Mouse (Mus musculus) mature B cell (primary cell): Measurements from ENCODE around the gene Mfsd6l.

ENCODE experiments used
- in situ Hi-C: fragments of 300-500 bp; cut with MboI; formaldehyde crosslinking; loops from 2 replicates; pipeline ENCODE4 v1.14.3; 2019

Mfsd6l gene

DNA sequence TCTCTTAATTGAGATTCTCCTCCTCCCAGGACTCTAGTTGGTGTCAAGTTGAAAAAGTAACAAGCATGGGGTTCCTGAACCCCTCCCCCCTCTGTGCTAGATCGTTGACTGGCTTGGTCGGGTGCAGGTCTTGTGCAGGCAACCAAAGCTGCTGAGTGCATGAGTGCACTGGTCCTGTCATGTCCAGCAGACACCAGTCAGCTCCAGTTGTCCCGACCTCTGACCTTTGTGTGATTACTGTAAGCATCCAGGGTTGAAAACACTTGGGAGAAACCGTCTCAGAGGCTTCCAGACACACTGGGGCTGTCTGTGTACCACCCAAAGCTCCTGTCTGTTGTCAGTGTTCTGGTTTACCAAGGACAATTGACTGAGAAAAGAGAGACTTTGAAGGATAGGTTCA, 5.6 kb upstream of the Mfsd6l start:
- in situ Hi-C loops = loop anchor here (10.0 kb wide), 1 partner anchor 56 kb away; no protein-coding TSS in a partner anchor

DNA sequence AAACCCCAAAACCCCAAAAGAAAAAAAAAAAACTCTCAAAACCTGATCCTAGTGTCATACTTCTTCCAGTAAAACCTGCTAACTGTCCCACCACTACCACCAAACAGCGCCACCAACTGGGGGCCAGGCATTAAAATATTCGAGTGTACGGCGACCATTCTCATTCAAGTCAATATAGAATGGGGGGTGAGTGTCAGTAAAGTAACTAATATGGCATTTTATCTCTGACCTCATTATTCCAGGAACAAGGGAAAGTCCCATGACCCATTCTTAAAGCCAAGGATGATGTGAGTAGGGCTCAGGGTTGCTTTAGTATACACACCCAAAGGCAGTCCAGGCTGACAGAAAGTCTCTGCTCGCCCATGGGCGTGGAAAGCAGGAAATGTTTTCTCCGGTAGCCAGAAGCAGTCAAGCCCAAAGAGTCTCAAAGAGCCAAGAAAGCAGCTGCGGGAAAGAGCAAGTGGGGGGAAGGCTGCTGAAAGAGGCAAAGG, 2.0 kb upstream of the Mfsd6l start:
- in situ Hi-C loops = loop anchor here (10.0 kb wide), 1 partner anchor 59 kb away; no protein-coding TSS in a partner anchor

DNA sequence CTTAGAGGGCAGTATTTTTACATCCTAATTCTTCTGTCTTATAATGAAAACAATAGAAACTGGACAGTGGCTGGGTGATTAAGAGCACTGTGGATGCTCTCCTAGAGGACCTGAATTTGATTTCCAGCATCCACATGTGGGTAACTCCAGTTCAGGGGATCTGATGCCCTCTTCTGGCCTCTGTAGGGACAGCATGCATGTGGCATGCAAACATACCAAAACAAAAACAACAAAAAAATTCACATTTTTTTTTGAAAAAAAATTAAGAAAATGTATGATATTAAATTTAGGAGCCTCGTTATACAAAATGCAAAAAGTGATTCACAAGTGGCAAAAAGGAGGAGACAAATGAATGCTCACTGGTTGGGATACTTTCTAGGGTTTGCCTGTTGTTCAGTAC, 3.6 kb downstream of the Mfsd6l start:
- in situ Hi-C loops = loop anchor here (10.0 kb wide), 1 partner anchor 65 kb away; no protein-coding TSS in a partner anchor

DNA sequence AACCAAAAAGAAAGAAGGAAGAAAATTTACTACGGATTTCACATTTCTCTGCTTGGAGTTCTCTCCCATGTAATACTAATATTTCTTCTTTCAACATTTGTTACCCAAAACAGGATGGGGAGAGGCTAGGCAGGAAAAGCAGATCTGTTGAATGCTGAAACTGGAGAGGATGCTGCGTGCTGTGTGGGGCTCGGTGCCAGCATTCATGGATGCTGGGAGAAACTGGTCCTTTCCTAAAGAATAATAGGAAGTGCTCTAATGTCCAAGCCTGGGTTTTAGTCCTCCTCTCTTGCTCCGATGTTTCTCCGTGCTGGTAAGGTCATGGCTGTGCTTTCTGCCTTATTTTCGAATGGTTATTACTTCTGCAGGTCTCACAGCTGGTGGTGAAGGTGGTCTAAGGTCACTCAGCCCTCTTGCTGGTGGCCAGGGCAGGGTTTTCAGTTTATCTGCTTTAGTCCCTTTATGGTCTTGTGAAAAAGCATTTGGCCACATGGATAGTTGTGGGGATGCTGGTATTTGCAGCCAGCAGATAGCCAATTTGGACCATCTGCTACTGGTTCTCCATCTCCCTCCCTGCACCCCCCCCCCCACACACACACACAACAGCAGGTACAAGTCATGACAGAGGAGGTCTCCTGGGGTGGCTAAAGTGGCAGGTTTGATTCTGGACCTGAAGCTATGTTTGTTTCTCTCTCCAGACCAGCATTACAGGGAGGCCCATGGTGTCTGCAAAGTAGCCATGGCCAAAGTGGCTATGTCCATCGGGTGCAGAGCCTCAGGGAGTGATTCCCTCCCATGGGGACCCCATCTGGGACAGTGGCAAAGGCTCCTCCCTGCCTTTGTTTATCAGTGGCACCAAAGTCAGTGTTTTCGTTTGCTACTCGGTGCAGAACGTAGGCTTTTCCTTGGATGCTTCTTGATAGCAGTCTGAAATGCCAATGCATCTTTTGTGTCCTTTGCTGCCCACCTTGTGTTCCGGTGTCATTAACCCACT, 6.3 kb downstream of the Mfsd6l start:
- in situ Hi-C loops = no loop called here

DNA sequence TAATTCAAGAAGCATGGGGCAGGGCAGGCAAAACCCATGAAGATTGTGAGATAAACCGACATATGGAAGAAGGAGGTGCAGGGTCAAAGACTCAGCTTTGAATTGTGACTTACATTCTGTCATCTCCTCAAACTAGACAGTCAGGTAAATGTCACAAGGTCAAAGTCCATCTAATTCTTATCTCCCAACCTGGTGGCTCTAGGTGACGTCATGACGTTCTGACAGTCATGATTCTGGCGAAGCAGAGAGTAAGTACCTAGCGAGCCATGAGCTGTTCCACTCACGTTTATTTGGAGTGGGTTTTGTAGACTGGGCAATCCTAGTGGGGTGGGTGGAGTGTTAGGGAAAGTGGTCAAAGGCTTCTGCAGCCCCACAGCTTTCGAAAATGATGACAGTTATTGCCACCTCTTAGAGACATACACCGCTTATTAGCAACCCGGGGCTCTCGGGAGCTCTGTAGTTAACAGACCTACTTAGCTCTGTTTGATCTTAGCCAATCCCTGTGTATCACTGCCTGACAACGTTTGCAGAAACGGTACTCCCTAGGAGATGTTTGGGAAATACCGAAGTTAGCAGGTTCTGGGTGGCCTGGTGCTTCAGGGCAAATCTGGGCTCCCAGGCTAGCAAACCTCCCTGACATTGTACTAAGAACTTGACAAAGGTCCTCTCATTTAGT, 8.5 kb downstream of the Mfsd6l start:
- in situ Hi-C loops = no loop called here

DNA sequence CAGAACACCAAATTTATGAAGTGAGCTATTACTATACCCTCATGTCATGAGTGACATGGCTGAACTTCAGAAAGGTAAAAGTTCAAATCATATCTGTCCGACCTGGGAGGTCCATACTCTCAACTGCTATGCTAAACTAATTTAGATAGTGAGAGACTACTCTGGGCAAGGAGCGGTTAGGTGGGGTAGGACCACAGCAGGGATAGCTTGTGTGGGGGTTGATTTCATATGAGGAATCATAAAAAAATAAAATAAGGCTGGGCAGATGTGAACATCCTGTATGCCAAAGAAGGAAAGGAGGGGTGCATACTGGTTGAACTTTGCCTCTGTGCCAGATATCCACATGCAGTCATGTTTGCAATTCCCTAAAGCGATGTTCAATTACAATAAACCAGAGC, 9.0 kb downstream of the Mfsd6l start:
- in situ Hi-C loops = no loop called here

DNA sequence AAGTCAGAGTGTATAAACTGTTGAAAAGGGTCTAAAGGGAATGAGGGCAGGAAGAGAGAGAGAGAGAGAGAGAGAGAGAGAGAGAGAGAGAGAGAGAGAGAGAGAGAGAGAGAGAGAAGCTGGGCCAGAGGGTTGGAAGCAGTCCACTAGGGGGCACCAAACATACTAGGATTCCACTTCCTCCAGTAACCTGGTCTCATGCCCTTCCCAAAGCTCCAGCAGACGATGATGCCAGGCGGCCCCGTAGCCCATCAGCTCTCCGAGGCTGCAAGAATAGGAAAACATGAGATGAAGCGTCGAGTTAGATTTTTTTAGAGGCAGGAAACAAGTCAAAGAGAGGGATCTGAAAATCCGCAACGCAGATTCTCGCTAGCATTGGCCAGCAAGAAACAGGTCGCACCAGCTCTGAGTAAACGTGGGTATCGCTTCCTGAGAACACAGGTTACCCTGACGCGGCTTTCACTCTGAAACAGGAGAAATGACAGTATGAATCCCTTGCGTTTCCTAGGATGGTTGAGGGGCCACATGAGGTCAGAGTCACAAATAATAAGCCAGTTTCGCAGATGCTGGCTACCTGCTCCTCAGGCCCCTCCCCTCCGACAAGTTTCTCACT, 10.6 kb downstream of the Mfsd6l start:
- in situ Hi-C loops = no loop called here

DNA sequence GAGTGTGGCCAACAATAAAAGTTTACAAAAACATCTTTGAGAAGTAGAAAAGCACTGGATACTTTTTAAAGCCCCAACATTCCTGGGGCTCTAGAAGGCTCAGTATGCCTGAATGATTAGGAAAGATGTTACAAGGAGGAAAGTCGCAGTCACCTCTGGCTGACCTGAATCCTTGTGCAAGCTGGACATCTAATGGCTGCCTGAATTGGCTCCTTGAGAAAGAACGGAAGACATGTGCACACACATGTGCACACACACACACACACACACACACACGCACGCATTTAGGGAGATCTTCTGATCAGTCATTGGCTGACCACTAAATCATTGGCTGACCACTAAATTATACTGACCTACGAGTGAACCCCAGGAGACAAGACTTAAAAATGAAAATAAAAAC, 14.9 kb downstream of the Mfsd6l start:
- in situ Hi-C loops = no loop called here

DNA sequence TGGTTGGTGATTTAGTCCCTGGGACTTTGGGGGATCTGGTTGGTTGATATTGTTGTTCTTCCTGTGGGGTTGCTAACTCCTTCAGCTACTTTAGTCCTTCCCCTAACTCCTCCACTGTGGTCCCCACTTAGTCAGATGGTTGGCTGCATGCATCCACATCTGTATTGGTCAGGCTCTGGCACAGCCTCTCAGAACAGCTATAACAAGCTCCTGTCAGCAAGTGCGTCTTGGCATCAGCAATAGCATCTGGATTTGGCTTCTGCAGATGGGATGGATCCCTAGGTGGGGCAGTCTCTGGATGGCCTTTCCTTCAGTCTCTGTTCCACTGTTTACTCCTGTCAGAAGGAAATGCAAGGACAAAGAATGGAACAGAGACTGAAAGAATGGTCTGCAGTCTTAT, 21.1 kb downstream of the Mfsd6l start:
- in situ Hi-C loops = no loop called here

DNA sequence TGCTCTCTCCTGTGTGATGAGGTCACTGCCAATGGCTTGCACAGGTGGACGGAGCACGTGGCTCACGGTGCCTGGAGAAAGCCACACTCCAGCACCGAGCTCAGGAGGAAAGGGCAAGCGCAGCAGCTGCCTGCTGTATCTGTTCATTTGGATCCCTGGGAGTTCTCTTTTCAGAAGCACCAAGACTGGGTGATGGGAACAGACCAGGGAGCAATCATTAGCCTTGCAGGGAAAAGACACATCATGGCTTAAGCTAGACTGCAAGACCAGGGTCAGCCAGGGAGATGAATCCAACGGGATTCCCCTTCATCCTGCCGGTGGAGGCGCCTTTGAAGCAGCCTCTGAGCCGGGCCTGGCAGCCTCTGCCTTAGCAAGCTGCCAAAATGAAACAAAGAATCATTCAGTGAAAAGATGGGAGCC, 23.5 kb downstream of the Mfsd6l start:
- in situ Hi-C loops = no loop called here

DNA sequence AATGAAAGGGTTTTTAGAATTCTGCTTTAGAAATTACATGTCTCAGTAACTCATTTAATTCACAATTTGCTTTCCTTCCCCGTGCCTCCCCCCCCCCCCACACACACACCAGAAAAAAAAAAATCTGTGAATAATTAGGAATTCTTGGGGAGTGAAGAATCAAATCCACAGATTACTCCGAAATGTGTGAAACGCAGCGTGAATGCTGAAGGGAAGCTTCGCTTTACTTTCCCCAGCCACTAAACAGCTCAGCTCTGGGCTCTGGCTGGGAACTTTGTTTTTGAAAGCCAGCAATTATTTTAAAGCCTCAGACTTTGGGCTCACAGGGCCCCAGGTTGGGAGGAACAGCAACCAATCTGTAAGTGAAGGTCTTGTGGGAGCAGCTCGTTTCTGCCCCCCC, 24.6 kb downstream of the Mfsd6l start:
- in situ Hi-C loops = no loop called here

DNA sequence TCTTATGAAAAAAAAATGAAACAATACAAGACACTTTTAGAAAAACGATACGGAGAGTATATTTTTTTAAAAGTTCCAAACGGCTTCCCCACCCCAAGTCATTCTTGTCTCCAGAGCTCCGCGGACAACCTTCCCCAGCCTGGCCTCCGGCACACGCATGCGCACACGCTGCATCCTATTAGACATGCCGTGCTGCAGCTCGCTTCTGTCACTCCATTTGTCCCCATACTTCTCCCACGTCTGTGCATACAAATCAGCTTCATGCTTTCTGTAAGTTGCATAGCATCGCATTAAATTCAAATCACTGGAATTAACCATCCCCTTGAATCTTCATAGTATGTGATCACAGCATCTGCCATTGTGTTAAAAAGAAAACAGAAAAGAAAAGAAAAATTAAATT, 27.2 kb downstream of the Mfsd6l start:
- in situ Hi-C loops = no loop called here

DNA sequence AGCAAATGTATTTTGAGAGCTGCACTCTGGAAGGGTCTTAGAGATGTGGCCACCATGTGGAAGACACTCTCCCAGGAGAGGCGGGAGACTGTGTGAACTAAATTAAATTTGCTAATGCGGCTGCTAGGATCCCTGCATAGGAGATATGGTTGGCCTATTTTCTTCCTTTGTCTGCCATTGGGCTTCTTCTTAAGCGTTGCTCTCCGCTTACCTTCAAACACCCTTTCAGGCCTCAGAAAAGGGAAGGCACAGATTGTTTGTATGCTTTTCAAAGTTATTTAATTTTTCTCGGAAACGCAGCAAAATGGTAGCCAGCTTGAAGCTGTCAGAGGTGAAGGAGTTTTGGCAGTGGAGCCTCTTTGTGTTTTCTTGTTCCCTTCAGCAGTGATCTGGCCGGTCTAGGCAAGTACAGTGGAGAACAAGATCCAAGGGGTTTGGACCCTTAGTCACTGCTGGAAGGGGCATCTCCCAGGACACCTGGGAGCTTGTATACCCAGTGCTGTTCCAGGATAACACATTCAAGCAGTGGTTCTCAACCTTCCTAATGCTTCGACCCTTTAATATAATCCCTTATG, 28.0 kb downstream of the Mfsd6l start:
- in situ Hi-C loops = no loop called here

DNA sequence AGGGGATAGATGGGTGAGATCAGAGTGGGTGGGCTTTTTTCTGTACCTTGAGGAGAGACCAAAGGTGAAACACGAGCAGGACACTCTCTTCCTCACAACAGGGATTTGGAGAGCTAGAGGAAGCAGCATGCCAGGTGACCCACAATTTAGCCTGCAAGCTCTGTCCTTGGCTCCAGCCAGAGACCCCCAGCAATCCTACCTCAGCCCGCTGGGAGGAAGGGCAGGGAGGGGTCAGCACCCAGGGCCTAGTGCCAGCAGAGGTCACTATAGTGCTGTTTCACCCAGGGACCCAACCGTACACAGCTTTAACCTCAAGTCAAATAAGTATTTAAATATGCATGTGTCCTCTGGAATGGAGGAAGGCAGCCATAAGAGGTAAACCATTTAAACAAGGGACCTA, 29.9 kb downstream of the Mfsd6l start:
- in situ Hi-C loops = no loop called here

DNA sequence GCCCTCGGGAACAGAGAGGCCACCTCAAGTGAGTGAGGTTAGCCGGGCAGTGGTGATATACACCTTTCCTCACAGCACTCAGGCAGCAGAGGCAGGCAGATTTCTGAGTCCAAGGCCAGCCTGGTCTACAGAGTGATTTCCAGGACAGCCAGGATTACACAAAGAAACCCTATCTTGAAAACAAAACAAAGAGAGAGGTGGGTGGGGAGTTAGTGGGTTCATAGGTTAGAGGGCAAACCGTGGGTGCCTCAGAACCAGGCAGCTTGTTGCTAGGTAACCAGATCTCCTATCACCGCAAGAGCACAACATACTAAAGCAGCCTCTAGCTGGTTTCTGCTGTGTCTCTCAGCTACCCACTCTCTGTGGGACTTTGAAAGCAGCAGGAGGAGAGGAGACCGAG, 30.7 kb downstream of the Mfsd6l start, which contains the start of gene Ccdc42:
Gene Ccdc42 (plus strand): TSS at position 301 of the 400 bp plus-strand sequence.
- in situ Hi-C loops = no loop called here

DNA sequence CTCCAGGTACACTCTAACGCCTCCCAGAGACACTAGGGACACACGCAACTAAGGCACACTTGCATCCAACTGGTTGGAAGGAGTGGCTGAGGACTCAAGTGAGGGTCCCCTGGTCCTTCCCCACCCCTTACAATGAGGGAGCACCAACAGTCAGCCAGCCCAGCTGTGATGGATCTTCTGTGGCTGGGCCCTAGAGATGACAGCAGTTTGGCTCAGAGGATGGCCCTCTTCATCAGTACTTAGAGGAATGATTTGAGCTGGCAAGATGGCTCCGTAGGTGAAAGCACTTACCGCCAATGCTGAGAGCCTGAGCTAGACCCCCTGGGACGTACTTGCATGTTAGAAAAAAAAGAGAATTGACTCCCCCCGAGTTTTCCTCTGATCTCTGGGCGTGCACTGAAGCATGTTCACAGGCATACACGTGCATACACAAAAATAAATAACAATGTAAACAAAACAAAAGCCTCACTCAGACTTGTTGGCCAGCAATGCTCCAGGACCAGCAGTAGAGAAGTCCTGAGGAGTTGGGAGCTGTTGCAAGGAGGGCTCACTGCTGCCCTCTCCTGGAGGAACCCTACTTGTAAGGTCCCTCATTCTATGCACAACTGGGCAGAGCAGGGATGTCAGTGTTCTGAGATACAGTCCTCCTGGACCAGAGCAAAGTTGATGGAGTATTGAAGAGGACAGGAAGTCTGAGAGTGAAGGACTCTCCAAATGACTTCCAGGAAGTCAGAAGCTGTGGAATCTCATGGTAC, 33.2 kb downstream of the Mfsd6l start:
- in situ Hi-C loops = no loop called here

DNA sequence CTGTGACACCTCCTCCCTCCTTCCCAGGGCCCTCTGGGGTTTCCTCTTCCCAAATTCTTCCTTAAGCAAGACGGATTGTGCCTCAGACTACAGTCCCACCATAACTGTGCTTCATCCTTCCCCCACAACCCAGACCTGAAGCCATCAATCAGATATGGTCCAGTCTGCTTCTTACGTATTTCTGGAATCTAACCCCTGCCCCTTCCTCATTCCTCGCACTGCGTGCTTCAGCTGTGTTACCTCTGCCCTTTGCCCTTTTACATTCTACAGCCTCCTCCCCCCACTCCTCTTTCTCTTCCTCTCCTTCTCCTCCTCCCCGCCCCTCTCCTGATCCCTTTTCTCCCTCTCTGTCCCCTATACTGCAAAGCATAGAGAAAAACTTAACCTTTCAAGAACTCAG, 35.7 kb downstream of the Mfsd6l start:
- in situ Hi-C loops = no loop called here

DNA sequence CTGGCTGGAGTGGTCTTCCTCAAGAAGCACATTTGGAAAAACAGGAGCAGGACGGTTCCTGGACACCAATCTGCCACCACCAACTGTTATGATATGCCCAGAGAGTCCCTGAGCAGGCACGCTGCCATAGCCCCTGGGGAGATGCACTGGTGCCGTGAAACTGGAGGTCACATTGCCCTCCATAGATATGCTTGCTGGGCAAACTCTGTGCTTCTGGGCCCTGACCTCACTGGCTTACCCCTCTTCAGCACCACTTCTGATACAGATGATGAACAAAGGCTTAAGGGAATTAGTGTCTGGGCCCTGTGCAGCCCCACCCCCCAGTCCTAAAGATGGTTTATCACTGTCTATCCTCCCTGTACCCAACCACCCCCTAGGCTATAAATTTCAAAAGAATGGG, 37.3 kb downstream of the Mfsd6l start:
- in situ Hi-C loops = no loop called here

DNA sequence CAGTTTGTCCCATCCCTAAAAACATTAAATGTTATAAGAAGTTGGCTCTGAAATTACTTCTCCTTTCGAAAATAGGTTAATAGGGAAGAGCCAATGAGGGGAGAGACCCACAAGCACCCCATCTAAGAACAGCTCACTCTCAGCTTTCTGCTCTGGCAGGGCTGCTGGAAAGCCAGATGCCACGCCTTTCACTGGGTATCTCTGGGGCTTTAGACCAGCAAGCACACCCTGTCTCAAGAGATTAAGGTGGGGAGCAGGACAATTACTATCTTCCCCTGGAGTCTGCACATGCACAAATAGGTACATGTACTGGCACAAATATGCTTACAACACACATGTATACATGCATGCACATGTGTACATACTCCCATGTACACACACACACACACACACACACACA, 41.9 kb downstream of the Mfsd6l start:
- in situ Hi-C loops = no loop called here

DNA sequence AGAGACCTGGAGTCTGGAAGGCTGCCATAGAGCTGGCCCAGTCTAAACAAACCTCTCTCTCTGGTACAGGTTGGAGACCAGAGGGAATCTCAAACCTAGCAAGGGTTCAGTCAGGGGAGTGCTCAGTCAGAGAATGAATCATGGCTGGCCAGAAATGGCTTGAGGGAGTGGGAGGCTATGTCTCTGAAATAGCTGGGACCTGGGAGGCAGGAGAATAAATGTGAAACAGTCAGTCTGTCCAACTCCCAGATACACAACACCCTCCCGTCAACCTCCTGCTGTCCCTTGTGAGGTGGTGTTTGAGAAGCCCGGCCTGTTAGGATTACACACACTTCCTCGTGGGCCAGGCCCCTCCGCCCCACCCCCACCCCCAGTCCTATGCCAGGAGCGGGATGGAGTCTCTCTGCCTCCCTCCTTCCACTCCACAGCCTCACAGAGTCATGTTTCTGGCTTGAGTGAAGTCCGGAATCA, 44.6 kb downstream of the Mfsd6l start:
- in situ Hi-C loops = no loop called here

DNA sequence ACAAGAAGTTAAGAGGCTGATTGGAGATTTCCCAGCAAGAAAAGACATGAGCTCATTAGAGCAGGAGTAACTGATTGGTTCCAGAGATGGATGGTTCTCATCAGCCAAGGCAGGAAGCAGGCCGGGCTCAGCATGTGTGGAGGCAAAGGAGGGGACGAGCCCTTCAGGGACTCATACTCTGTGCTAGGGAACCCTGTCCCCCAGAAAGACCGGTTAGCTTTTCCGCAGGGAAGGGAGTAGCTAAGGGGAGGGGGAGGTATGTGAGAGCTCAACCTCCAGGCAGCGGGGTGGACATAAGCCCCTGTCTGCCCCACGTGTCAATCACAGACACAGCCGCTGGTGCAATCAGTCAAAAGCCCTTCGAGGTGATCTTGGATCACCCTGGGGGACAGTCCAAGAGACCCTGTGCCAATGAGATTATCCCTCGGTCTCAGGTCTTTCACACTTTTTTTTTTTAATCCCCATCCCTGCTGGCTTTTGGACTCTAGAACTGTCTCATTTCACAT, 45.6 kb downstream of the Mfsd6l start:
- in situ Hi-C loops = no loop called here
